Comparison of ENCODE assay signal across 8 mouse cellular contexts in the genomic region with DNA sequence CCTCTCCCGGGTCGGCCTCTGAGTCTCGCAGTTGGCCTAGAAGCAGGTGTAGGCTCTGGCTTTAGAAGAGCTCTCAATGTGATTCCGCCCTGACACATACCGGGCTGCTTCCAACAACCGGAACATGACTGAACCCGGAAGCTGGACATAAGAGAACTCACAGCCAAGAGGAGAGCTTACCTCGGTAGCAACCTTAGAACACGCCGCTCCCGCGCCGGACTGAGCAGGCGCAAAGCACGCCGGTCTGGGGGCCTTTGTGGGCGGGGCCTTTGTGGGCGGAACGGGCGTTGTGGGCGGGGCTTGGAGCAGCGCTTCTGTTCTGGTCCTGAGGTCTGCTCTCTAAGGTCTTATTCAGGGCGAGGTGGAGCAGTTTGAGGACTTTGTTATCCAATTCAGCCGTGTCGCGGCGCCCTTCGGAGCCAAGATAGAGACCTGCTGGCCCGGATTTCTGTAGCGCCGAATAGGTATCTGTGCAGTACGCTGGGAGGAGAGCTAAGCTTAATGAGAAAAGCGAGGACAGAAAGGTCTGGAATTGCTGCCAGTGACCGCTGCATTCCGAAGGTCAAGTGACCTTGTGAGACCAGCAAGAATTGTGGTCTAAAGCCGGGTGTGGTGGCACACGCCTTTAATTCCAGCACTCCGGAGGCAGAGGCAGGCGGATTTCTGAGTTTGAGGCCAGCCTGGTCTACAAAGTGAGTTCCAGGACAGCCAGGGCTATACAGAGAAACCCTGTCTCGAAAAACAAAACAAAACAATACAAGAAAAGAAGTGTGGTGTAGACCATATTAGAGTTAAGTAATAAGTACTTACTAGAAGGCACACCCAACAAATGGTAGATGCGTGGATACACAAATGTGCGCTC. TPM values are rescaled to one million over a fixed set of nuclear protein-coding genes. Genes with fewer than 3 reads are reported as not detected.
DNase-seq lines count a peak whose midpoint lies in the region; ATAC-seq and TF ChIP-seq lines count a peak whose summit lies in the region.

Tmem177 (minus strand) TSS at position 256 of the 862 bp plus-strand sequence.

- H3K9me3 ChIP-seq in ES-E14 (ENCODE audit: control insufficient read depth, insufficient read depth, low read depth, low read length), result no peaks in the 10 kb centered on the region
- H3K9me3 ChIP-seq in forebrain, embryonic 16.5 days (ENCODE audit: control insufficient read depth, low read length), result no peaks in the 10 kb centered on the region
- no peaks in the 10 kb centered on the region for H3K9me3 ChIP-seq in lung, embryonic 15.5 days

- 9% methylated on average over 42 of the region's 42 CpGs for WGBS in forebrain, embryonic 16.5 days
- WGBS in lung, embryonic 15.5 days, result 10% methylated on average over 42 of the region's 42 CpGs

- H3K36me3 ChIP-seq in ES-E14 (ENCODE audit: control insufficient read depth, insufficient read depth, low read length, poor library complexity, severe bottlenecking), result peaks cover 6% of the 10 kb centered on the region; the same call in 1 of the 2 replicates
- H3K36me3 ChIP-seq in forebrain, embryonic 16.5 days (ENCODE audit: control insufficient read depth, insufficient read depth), result 0 out of 2 replicates have a peak, but pooled peaks cover 3% of the 10 kb centered on the region
- H3K36me3 ChIP-seq in lung, embryonic 15.5 days, result 0 out of 2 replicates have a peak, but pooled peaks cover 5% of the 10 kb centered on the region

- in situ Hi-C loops in ES-E14 (cut with MboI; ENCODE audit: low sequenced_read_pairs in 2 of 2, unreplicated experiment in 2 of 2), result no loop called here

- H3K4me1 ChIP-seq in ES-E14 (ENCODE audit: control insufficient read depth in 2 of 2, insufficient read depth in 2 of 2, low read length in 2 of 2, poor library complexity in 1 of 2), result peaks cover 5 to 6% of the 10 kb centered on the region in 2 experiments; a peak in 3 of 4 replicates
- peaks cover 10% of the 10 kb centered on the region for H3K4me1 ChIP-seq in forebrain, embryonic 16.5 days (replicated peaks; ENCODE audit: control insufficient read depth, insufficient read depth, low read length)
- H3K4me1 ChIP-seq in lung, embryonic 15.5 days, result peaks cover 14% of the 10 kb centered on the region

- peak; percentile 92 for DNase-seq in ES-E14 (ENCODE audit: low read depth, low spot score)
- DNase-seq in cerebellum, adult 18-20 months, result peak; percentile 96 to 97
- peak; percentile 97 for DNase-seq in heart, postnatal 4 days
- DNase-seq in layer of hippocampus, adult 8-10 months (ENCODE audit: low spot score in 2 of 2), result peak; percentile 81 to 86
- DNase-seq in ovary, adult 18-20 months (ENCODE audit: low spot score), result peak; percentile 92
- peak; percentile 93 for DNase-seq in thymus, postnatal 0 days (ENCODE audit: low spot score)

- peak; percentile 96 for ATAC-seq in forebrain, embryonic 16.5 days
- ATAC-seq in lung, embryonic 15.5 days (ENCODE audit: borderline replicate concordance, extremely low read depth, low FRiP score, low TSS enrichment), result peak; percentile 93

- H3K27me3 ChIP-seq in forebrain, embryonic 16.5 days (replicated peaks; ENCODE audit: control insufficient read depth, insufficient read depth, low read length), result no peaks in the 10 kb centered on the region
- H3K27me3 ChIP-seq in lung, embryonic 15.5 days, result no peaks in the 10 kb centered on the region

- peak within 1 kb of the TSS; percentile 48; the same call in 1 of the 2 replicates for H3K27ac ChIP-seq in ES-E14 (ENCODE audit: insufficient read depth, low read depth, low read length, poor library complexity, severe bottlenecking)
- peak within 1 kb of the TSS; percentile 42 for H3K27ac ChIP-seq in forebrain, embryonic 16.5 days (ENCODE audit: low read length)
- H3K27ac ChIP-seq in lung, embryonic 15.5 days, result peak within 1 kb of the TSS; percentile 32; the same call in 1 of the 2 replicates

- peak within 1 kb of the TSS; percentile 64 to 77 for H3K4me3 ChIP-seq in ES-E14 (ENCODE audit: insufficient read depth in 1 of 2, low read depth in 1 of 2, low read length in 2 of 2, poor library complexity in 1 of 2, severe bottlenecking in 1 of 2)
- H3K4me3 ChIP-seq in forebrain, embryonic 16.5 days (replicated peaks; ENCODE audit: low read length), result peak within 1 kb of the TSS; percentile 51
- H3K4me3 ChIP-seq in lung, embryonic 15.5 days, result peak within 1 kb of the TSS; percentile 51

- peak within 1 kb of the TSS; percentile 60 for H3K4me2 ChIP-seq in forebrain, embryonic 16.5 days (ENCODE audit: low read length)
- peak within 1 kb of the TSS; percentile 80 for H3K4me2 ChIP-seq in lung, embryonic 15.5 days

- H3K9ac ChIP-seq in ES-E14 (ENCODE audit: insufficient read depth, low read depth, low read length, poor library complexity, severe bottlenecking), result peak within 1 kb of the TSS; percentile 78
- H3K9ac ChIP-seq in forebrain, embryonic 16.5 days (replicated peaks; ENCODE audit: low read depth, low read length), result peak within 1 kb of the TSS; percentile 53
- peak within 1 kb of the TSS; percentile 38 for H3K9ac ChIP-seq in lung, embryonic 15.5 days

TF ChIP-seq in ES-E14, 5 proteins besides CTCF, POLR2A, EP300 and RAD21:
- TF ChIP-seq ZC3H11A (IDR thresholded peaks at IDR 0.05; ENCODE audit: borderline replicate concordance, low read depth, low read length), result no peak
- TF ChIP-seq MAFK (IDR thresholded peaks at IDR 0.05; ENCODE audit: insufficient read depth, low read depth, low read length), result no peak
- no peak for TF ChIP-seq HCFC1 (IDR thresholded peaks at IDR 0.05; ENCODE audit: borderline replicate concordance, insufficient read depth, low read length)
- no peak for TF ChIP-seq CHD2 (IDR thresholded peaks at IDR 0.05; ENCODE audit: low read depth, low read length)

RNA-seq across cellular contexts. Expression of gene Tmem177, which starts in this region (rescaled TPM):
- 9.5 and 11.2 TPM in 2 replicates for total RNA-seq in ES-E14 (2012; rRNA removed)
- polyA plus RNA-seq in forebrain, embryonic 16.5 days (2015; fragmentation: Nextera tagmentation; extraction: Ambion mirVana), result 13.4 and 14.3 TPM in 2 replicates
- total RNA-seq in heart, postnatal 4 days (2021), result 1 to 10 TPM; 7.3 to 8.3 TPM
- total RNA-seq in layer of hippocampus, adult 8-10 months (2022), result 1 to 10 TPM; 6.3 to 8.6 (median 7.5) TPM
- polyA plus RNA-seq in lung, embryonic 15.5 days (2015; fragmentation: Nextera tagmentation; extraction: Ambion mirVana), result 6.7 and 7.7 TPM in 2 replicates
- 5.7 and 6.2 TPM in 2 replicates for polyA plus RNA-seq in thymus, postnatal 0 days (2015; fragmentation: Nextera tagmentation; extraction: Ambion mirVana)

Comparison
In these comparisons a context has a peak if more than half of its experiments do, and no peak if none do; other contexts are left out.
1. Peak in every context shown above with its lines: DNase-seq, ATAC-seq, H3K4me3 ChIP-seq and H3K27ac ChIP-seq.